Mouse (Mus musculus): Measurements from ENCODE around the gene Prkch.

DNA sequence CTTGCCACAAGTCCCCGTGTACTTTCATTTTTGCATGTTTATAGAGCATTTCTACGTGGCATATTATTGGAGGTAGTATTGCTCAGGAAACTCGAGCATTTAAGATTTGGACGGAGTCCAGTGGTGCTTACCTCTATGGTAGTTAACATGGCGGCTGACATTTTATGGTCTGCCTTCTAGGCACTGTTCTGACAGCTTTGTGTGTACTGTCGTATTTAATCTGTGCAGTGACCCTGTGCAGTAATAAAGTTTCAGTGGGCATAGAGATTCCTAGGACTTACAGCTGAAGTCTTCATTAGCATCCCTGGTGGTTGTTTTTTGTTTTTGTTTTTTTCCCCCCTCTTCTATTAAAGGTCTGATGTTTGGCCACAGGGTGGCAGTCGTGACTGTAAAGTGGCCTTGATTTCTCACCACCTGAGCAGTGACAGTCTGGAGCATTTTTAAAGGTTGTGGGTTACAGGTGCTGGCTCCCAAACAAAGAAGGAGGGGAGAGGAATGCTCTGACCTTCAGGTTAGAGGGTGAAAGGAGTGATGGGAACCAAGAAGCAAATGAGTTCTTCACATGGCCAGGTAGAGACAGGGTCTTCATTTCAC is 120.6 kb downstream of the Prkch start:
- no peak for TF ChIP-seq CTCF (IDR thresholded peaks at IDR 0.05; ENCODE audit: insufficient read depth, low read depth, low read length)
- no peak for TF ChIP-seq POLR2A (IDR thresholded peaks at IDR 0.05; ENCODE audit: insufficient read depth, low read depth, low read length)
